Mouse (Mus musculus): Measurements from ENCODE around the gene Pomt2. TPM values are rescaled to one million over a fixed set of nuclear protein-coding genes. Genes with fewer than 3 reads are reported as not detected.

Pomt2 gene
- polyA plus RNA-seq, 1 experiment from 2014 or later, result 15.1 TPM

DNA sequence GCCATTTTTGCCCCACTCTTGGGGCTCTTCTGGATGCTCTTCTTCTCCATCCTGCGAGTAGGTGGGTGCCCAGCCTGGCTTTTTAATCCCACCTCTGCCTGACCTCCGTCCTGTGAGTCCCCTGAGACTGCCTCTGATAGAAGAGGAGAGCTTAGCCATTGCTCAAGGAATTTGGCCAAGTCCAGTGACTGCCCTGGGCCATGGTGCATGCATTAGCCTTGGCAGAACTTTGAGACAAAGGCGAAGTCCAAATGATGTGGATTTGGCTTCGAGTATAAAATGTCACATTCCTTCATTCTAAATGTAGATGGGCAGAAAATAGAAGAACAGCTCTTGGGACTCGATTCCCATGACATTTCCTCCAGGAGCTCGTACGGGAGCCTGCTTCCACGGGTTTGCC, 65.0 kb downstream of the Pomt2 start:
- DNase-seq (ENCODE audit: low spot score) (no peak), ATAC-seq (ENCODE audit: low FRiP score) (no peak)
- no peak overlapping the region for H3K4me3 ChIP-seq (replicated peaks; ENCODE audit: low read length)
- no peaks in the 10 kb centered on the region for H3K9me3 ChIP-seq (ENCODE audit: control insufficient read depth, low read length)
- no peak overlapping the region for H3K27ac ChIP-seq
- H3K4me2 ChIP-seq (replicated peaks), result no peak overlapping the region
- H3K4me1 ChIP-seq (replicated peaks; ENCODE audit: control insufficient read depth, insufficient read depth, low read length), result no peaks in the 10 kb centered on the region
- WGBS, result 84% methylated on average over 8 of the region's 8 CpGs
- H3K9ac ChIP-seq, result no peak overlapping the region
- peaks cover 26% of the 10 kb centered on the region for H3K36me3 ChIP-seq (replicated peaks; ENCODE audit: control insufficient read depth, insufficient read depth)
- no peaks in the 10 kb centered on the region for H3K27me3 ChIP-seq (ENCODE audit: control insufficient read depth, insufficient read depth, low read length)

DNA sequence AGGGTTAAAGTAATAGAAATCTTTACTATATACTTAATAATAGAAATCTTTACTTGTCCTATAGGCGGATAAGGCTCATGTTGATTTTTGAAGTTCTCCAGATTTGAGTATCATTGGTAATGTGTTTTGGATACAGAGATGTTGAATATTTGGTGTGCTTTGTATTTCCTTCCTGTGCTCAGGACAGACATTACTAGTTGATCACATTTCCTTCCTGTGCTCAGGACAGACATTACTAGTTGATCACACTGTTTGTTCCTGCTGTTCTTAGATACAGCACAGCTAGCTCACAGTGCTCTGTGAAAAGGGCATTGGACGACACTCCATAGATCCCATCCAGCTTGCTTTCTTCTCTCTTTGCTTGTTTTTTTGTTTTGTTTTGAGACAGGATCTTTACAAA, 71.2 kb downstream of the Pomt2 start:
- Histone ChIP-seq H3K27ac (no peak overlapping the region), H3K36me3 (replicated peaks; ENCODE audit: control insufficient read depth, insufficient read depth) (peaks cover 34% of the 10 kb centered on the region), H3K4me1 (replicated peaks; ENCODE audit: control insufficient read depth, insufficient read depth, low read length) (no peaks in the 10 kb centered on the region), H3K9me3 (ENCODE audit: control insufficient read depth, low read length) (no peaks in the 10 kb centered on the region), H3K27me3 (ENCODE audit: control insufficient read depth, insufficient read depth, low read length) (no peaks in the 10 kb centered on the region), H3K9ac (no peak overlapping the region), H3K4me2 (replicated peaks) (no peak overlapping the region), H3K4me3 (replicated peaks; ENCODE audit: low read length) (no peak overlapping the region)
- DNase-seq (ENCODE audit: low spot score) (no peak), ATAC-seq (ENCODE audit: low FRiP score) (no peak)
- WGBS, result 94% methylated on average over 2 of the region's 2 CpGs

DNA sequence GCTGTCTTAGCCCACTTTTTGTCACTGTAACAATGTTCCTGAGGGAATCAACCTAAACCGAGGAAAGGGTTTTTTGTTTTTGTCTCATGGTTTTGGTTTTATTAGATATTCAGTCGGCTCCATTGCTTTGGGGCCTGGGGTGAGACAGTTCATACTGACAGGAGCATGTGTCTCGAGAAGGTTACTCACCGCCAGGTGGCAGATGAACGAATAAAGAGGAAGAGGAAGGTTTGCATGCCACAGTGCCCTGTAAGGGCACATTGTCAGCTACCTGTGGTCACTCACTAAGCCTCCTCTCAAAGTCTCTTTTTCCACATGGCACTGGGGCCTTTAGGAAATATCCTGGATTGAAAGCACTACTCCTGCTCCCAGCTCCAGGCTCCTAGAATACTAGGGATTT, 77.2 kb downstream of the Pomt2 start:
- Histone ChIP-seq H3K36me3 (replicated peaks; ENCODE audit: control insufficient read depth, insufficient read depth) (peaks cover 17% of the 10 kb centered on the region), H3K27ac (no peak overlapping the region), H3K27me3 (ENCODE audit: control insufficient read depth, insufficient read depth, low read length) (no peaks in the 10 kb centered on the region), H3K9ac (no peak overlapping the region), H3K9me3 (ENCODE audit: control insufficient read depth, low read length) (no peaks in the 10 kb centered on the region), H3K4me3 (replicated peaks; ENCODE audit: low read length) (no peak overlapping the region), H3K4me2 (replicated peaks) (no peak overlapping the region), H3K4me1 (replicated peaks; ENCODE audit: control insufficient read depth, insufficient read depth, low read length) (no peaks in the 10 kb centered on the region)
- ATAC-seq (ENCODE audit: low FRiP score) (no peak), DNase-seq (ENCODE audit: low spot score) (no peak)
- 77% methylated on average over 5 of the region's 5 CpGs for WGBS

DNA sequence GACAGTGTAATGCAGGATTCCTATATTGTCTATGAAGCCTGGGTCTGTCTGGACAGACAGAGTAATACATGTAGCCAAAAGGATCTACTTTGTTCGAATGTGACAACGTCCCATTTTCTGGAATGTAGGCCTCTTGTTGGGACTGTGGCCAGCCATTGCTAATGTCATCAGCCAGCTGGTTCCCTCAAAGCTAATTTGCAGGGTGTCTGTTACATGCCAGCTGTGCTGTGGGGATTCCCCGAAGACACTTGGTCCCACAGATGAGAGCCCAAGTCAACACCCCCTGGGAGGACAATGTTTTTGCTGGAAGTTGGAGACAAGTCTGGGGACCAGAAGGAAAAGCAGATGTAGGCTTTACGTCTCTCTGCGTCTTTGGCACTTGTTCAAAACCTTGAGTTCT, 81.3 kb downstream of the Pomt2 start:
- Histone ChIP-seq H3K27ac (no peak overlapping the region), H3K9ac (no peak overlapping the region), H3K36me3 (replicated peaks; ENCODE audit: control insufficient read depth, insufficient read depth) (peaks cover 11% of the 10 kb centered on the region; the same call in 1 of the 2 replicates), H3K27me3 (ENCODE audit: control insufficient read depth, insufficient read depth, low read length) (no peaks in the 10 kb centered on the region), H3K9me3 (ENCODE audit: control insufficient read depth, low read length) (no peaks in the 10 kb centered on the region), H3K4me3 (replicated peaks; ENCODE audit: low read length) (no peak overlapping the region), H3K4me1 (replicated peaks; ENCODE audit: control insufficient read depth, insufficient read depth, low read length) (no peaks in the 10 kb centered on the region), H3K4me2 (replicated peaks) (no peak overlapping the region)
- 82% methylated on average over 5 of the region's 5 CpGs for WGBS
- no peak for ATAC-seq (ENCODE audit: low FRiP score)
- DNase-seq (ENCODE audit: low spot score), result no peak

DNA sequence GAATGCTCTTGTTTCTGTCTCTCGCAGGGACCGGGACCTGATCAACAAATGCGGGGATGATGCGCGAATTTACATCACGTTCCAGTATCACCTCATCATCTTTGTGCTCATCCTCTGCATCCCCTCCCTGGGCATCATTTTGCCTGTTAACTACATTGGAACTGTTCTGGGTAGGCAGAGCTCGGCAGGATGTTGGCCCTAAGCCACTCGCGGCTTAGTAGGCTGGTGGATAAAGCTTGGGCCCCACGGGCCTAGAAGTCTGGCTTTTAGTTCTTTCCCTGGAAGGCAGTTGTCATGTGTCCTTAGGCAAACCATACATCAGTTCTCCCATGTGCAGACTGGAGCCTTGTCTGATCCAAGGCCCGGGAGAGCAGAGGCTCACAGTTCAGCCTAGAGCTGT, 82.3 kb downstream of the Pomt2 start:
- Histone ChIP-seq H3K4me3 (replicated peaks; ENCODE audit: low read length) (no peak overlapping the region), H3K9me3 (ENCODE audit: control insufficient read depth, low read length) (no peaks in the 10 kb centered on the region), H3K9ac (no peak overlapping the region), H3K27ac (no peak overlapping the region), H3K4me2 (replicated peaks) (no peak overlapping the region), H3K27me3 (ENCODE audit: control insufficient read depth, insufficient read depth, low read length) (no peaks in the 10 kb centered on the region), H3K4me1 (replicated peaks; ENCODE audit: control insufficient read depth, insufficient read depth, low read length) (no peaks in the 10 kb centered on the region), H3K36me3 (replicated peaks; ENCODE audit: control insufficient read depth, insufficient read depth) (0 out of 2 replicates have a peak, but pooled peaks cover 11% of the 10 kb centered on the region)
- 89% methylated on average over 11 of the region's 11 CpGs for WGBS
- ATAC-seq (ENCODE audit: low FRiP score) (no peak), DNase-seq (ENCODE audit: low spot score) (no peak)

DNA sequence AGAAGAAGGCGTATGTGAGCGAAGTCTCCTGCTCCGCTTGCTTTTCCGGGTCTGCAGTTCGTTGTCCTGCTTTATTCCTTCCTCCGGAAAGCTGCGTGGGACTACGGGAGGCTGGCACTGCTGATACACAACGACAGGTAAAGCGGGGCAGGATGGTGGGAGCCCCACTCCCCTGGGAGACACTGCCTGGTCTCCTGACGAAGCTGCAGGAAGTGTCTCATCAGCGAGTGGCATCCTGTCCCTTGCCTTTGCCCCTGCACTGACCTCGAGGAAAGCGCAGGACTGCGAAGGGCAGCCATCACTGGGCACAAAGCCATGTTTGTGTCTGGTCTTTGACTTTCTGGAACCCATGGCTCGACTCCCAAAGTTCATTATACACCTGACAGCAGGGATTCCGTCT, 90.7 kb downstream of the Pomt2 start:
- H3K9me3 ChIP-seq (ENCODE audit: control insufficient read depth, low read length), result no peaks in the 10 kb centered on the region
- H3K36me3 ChIP-seq (replicated peaks; ENCODE audit: control insufficient read depth, insufficient read depth), result peaks cover 5% of the 10 kb centered on the region; the same call in 1 of the 2 replicates
- H3K9ac ChIP-seq, result no peak overlapping the region
- H3K4me2 ChIP-seq (replicated peaks), result no peak overlapping the region
- peaks cover 12% of the 10 kb centered on the region; the same call in 1 of the 2 replicates for H3K27me3 ChIP-seq (ENCODE audit: control insufficient read depth, insufficient read depth, low read length)
- no peaks in the 10 kb centered on the region for H3K4me1 ChIP-seq (replicated peaks; ENCODE audit: control insufficient read depth, insufficient read depth, low read length)
- no peak for DNase-seq (ENCODE audit: low spot score)
- no peak for ATAC-seq (ENCODE audit: low FRiP score)
- H3K4me3 ChIP-seq (replicated peaks; ENCODE audit: low read length), result no peak overlapping the region
- 67% methylated on average over 17 of the region's 17 CpGs for WGBS
- H3K27ac ChIP-seq, result no peak overlapping the region

Other genes with a start within 250 kb of the Pomt2 start
- 46.8 and 52.1 TPM in 2 replicates for gene Cipc, start 200.9 kb downstream of the Pomt2 start, polyA plus RNA-seq (2014; fragmentation: Nextera tagmentation; extraction: Ambion mirVana)
- 14.9 and 15.6 TPM in 2 replicates for gene Zdhhc22, start 157.5 kb downstream of the Pomt2 start, polyA plus RNA-seq (2014; fragmentation: Nextera tagmentation; extraction: Ambion mirVana)
- gene Tmem63c, start 126.6 kb downstream of the Pomt2 start, polyA plus RNA-seq (2014; fragmentation: Nextera tagmentation; extraction: Ambion mirVana), result 13.8 and 16.2 TPM in 2 replicates
- gene Ngb, start 45.4 kb downstream of the Pomt2 start, polyA plus RNA-seq (2014; fragmentation: Nextera tagmentation; extraction: Ambion mirVana), result 3.2 and 5.0 TPM in 2 replicates
- 26.6 and 31.9 TPM in 2 replicates for gene Gstz1, start 803 bp downstream of the Pomt2 start, polyA plus RNA-seq (2014; fragmentation: Nextera tagmentation; extraction: Ambion mirVana)
- gene Samd15, start 51.8 kb upstream of the Pomt2 start, polyA plus RNA-seq (2014; fragmentation: Nextera tagmentation; extraction: Ambion mirVana), result 1.3 and 1.6 TPM in 2 replicates
- 6.9 and 7.8 TPM in 2 replicates for gene Tmed8, start 52.5 kb upstream of the Pomt2 start, polyA plus RNA-seq (2014; fragmentation: Nextera tagmentation; extraction: Ambion mirVana)
- gene Noxred1, start 90.8 kb upstream of the Pomt2 start, polyA plus RNA-seq (2014; fragmentation: Nextera tagmentation; extraction: Ambion mirVana), result 1.7 and 2.4 TPM in 2 replicates
- gene Vipas39, start 118.3 kb upstream of the Pomt2 start, polyA plus RNA-seq (2014; fragmentation: Nextera tagmentation; extraction: Ambion mirVana), result 56.7 and 58.9 TPM in 2 replicates
- 169 and 181 TPM in 2 replicates for gene Ahsa1, start 118.5 kb upstream of the Pomt2 start, polyA plus RNA-seq (2014; fragmentation: Nextera tagmentation; extraction: Ambion mirVana)
- 0.86 and 1.3 TPM in 2 replicates for gene Ism2, start 151.7 kb upstream of the Pomt2 start, polyA plus RNA-seq (2014; fragmentation: Nextera tagmentation; extraction: Ambion mirVana)
- 72.0 and 72.5 TPM in 2 replicates for gene Sptlc2, start 240.4 kb upstream of the Pomt2 start, polyA plus RNA-seq (2014; fragmentation: Nextera tagmentation; extraction: Ambion mirVana)